Mouse (Mus musculus) embryonic facial prominence, embryonic 15.5 days (tissue): ENCODE measurements at regions not wholly inside any gene's neighbourhood (a gene's known extent, or its start where the extent isn't known, plus 50 kb on each side); places are given as distances from the start of the nearest gene placed in this dataset.

Experiments used
- ATAC-seq: fragments of 200-750 bp; cut with Nextera tagmentation; 2 replicates; pipeline ENCODE4 v1.8.0; 2017; ENCODE audit warnings: low read depth, moderate TSS enrichment; ENCODE audit not compliant: insufficient number of reproducible peaks, low FRiP score, low TSS enrichment
- H3K27ac ChIP-seq: fragments of 300-500 bp; sonication (generic); replicated peaks from 2 replicates; pipeline ENCODE4 v1.5.1; 2015; ENCODE audit warnings: mild to moderate bottlenecking, inconsistent platforms
- H3K27me3 ChIP-seq: fragments of 300-500 bp; sonication (generic); 2 replicates; pipeline ENCODE4 v1.6.1; 2015; ENCODE audit warnings: inconsistent platforms
- H3K36me3 ChIP-seq: fragments of 300-500 bp; sonication (generic); 2 replicates; pipeline ENCODE4 v1.6.1; 2015; ENCODE audit warnings: mild to moderate bottlenecking, inconsistent platforms
- H3K4me1 ChIP-seq: fragments of 300-500 bp; sonication (generic); 2 replicates; pipeline ENCODE4 v1.6.1; 2015; ENCODE audit warnings: inconsistent platforms
- H3K4me2 ChIP-seq: fragments of 300-500 bp; sonication (generic); replicated peaks from 2 replicates; pipeline ENCODE4 v1.6.1; 2015; ENCODE audit warnings: mild to moderate bottlenecking, inconsistent platforms
- H3K4me3 ChIP-seq: fragments of 300-500 bp; sonication (generic); replicated peaks from 2 replicates; pipeline ENCODE4 v1.5.1; 2015; ENCODE audit warnings: mild to moderate bottlenecking, inconsistent platforms
- H3K9ac ChIP-seq: fragments of 300-500 bp; sonication (generic); 2 replicates; pipeline ENCODE4 v1.6.1; 2015; ENCODE audit warnings: inconsistent platforms
- H3K9me3 ChIP-seq: fragments of 300-500 bp; sonication (generic); replicated peaks from 2 replicates; pipeline ENCODE4 v1.6.1; 2016; ENCODE audit warnings: inconsistent platforms
- WGBS: fragments of 180-500 bp; shearing (Covaris S2); methylation state at CpG from one replicate; pipeline ENCODE4 v1.1.7; 2015; 5-methylcytosine and 5-hydroxymethylcytosine counted together

DNA sequence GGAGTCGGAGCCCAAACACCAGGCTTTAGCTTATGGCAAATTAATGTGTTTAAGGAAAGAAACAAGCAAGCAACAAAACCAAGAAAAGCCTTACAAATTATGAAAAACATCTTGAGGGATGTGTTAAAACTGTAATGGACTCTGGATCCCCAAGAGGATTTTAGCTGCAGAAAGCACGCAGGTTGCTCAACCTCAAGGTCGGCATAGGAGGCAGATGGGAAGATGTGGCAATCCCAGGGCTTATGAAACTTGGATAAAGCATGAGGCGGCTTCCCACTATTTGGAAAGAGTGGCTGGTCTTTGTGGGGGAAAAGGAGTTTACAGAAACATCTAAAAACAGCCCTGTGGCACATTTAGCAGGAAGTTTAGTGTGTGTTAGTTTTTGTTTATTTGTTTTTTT lies 190.5 kb downstream of the Gm11011 start:
- Histone ChIP-seq H3K27me3 (no peaks in the 10 kb centered on the region), H3K9ac (no peak overlapping the region), H3K36me3 (no peaks in the 10 kb centered on the region), H3K4me1 (no peaks in the 10 kb centered on the region), H3K27ac (no peak overlapping the region), H3K9me3 (no peaks in the 10 kb centered on the region), H3K4me3 (no peak overlapping the region), H3K4me2 (no peak overlapping the region)
- no peak for ATAC-seq
- 68% methylated on average over 4 of the region's 4 CpGs for WGBS

DNA sequence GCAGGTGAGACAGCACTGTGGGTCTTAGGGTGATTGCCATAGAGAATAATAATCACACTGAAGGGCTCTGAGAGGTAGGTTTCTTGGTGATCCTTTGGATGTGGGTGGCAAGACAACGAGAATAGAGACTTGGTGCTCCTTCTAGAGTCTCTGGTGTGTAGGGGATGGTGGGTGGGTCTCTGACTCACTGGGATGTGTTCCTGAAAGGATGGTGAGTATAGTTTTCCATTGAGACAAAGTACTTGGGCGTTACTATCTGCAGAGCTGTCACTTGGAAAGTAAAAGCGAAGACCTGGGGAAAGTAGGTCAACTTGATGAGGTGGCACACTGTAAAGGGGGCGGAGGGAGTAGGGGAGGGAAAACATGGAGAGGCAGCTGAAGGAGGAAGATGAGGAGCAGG lies 191.3 kb downstream of the Gm11011 start:
- 81% methylated on average over 4 of the region's 4 CpGs for WGBS
- ATAC-seq: no peak

DNA sequence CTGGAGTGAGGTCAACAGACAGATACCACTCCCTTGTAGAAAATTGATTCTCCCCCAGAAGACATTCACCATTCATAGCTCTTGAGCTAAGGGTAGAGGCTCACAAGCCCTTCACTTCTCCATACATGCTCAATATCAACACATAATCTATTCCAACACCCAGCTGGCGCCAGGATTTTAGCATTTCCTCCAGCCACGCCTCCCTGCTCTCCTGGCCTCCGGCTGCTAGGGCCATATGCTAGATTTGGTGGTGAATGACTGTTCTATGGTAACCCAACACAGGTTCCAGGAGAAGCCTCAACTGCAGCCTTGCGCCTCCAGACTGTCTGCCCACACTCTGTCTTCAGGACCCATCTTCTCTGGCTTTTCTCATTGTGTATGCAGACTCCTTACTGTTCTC lies 197.9 kb downstream of the Gm11011 start:
- WGBS: 76% methylated on average over 4 of the region's 4 CpGs
- Histone ChIP-seq H3K9ac (no peak overlapping the region), H3K27ac (no peak overlapping the region), H3K36me3 (no peaks in the 10 kb centered on the region), H3K4me1 (no peaks in the 10 kb centered on the region), H3K9me3 (no peaks in the 10 kb centered on the region), H3K4me3 (no peak overlapping the region), H3K4me2 (no peak overlapping the region), H3K27me3 (no peaks in the 10 kb centered on the region)
- ATAC-seq: no peak

More for the DNA sequence above, 191.3 kb downstream of the Gm11011 start:
- H3K4me1 ChIP-seq: no peaks in the 10 kb centered on the region
- H3K27ac ChIP-seq: no peak overlapping the region
- H3K4me3 ChIP-seq: no peak overlapping the region
- no peak overlapping the region for H3K4me2 ChIP-seq
- H3K36me3 ChIP-seq: no peaks in the 10 kb centered on the region
- H3K27me3 ChIP-seq: no peaks in the 10 kb centered on the region
- no peaks in the 10 kb centered on the region for H3K9me3 ChIP-seq
- no peak overlapping the region for H3K9ac ChIP-seq

DNA sequence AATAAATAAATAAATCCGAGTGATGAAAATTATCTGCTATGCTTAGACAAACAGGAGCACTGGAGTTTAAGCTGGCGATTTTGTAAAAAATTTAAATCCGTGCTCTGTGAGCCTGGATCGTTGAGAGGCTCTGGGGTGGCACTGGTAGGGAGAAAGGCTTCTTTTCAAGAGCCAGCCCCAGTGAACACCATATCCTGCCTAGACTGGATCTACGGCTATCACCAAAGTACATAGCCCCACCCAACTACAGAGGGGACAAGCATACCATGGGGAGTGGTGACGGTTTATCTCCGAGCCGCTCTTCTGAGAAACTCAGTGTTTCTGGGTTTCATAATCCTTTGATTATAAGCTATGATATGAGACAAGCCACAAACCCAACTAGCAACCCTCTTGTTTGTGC lies 199.0 kb downstream of the Gm11011 start:
- Histone ChIP-seq H3K4me3 (no peak overlapping the region), H3K9ac (no peak overlapping the region), H3K9me3 (no peaks in the 10 kb centered on the region), H3K27me3 (no peaks in the 10 kb centered on the region), H3K36me3 (no peaks in the 10 kb centered on the region), H3K27ac (no peak overlapping the region), H3K4me1 (no peaks in the 10 kb centered on the region), H3K4me2 (no peak overlapping the region)
- ATAC-seq: no peak
- 60% methylated on average over 8 of the region's 8 CpGs for WGBS

DNA sequence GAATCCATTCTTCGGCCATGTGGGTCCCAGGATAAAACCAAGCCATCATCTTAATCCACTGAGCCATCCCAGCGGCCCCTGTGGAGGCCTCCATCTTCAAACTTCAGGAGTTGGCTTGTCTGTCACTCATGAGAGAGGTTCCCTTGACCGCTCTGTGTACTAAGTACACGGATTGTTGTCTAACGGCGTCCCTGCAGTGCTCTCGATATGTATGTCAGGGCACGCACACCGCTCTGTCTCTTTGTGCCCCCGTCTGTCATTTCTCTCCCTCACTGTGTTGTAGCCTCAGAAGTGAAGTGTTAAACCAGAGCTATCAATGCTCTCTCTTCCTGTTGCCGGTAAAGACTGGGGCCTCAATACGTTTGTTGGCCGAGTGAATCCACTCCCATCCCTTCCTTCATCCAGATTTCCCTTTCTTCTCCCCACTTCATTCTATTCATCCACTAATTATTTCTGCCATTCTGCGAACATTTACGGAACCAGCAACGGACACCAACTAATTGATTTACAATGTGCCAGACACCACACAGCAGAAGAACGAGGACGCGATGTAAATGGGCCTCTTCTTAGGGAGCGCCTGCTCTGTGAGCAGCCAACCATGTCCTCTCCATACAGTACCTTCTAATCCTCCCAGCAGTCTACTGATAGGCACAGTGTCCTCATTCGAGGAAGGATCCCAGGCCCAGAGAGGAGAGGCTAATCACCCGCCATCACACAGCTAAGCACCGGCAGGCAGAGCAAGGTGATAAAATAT lies 199.6 kb downstream of the Gm11011 start:
- Histone ChIP-seq H3K9ac (no peak overlapping the region), H3K4me1 (no peaks in the 10 kb centered on the region), H3K9me3 (no peaks in the 10 kb centered on the region), H3K27me3 (no peaks in the 10 kb centered on the region), H3K27ac (no peak overlapping the region), H3K4me2 (no peak overlapping the region), H3K4me3 (no peak overlapping the region), H3K36me3 (no peaks in the 10 kb centered on the region)
- ATAC-seq: no peak
- WGBS: 71% methylated on average over 23 of the region's 23 CpGs

DNA sequence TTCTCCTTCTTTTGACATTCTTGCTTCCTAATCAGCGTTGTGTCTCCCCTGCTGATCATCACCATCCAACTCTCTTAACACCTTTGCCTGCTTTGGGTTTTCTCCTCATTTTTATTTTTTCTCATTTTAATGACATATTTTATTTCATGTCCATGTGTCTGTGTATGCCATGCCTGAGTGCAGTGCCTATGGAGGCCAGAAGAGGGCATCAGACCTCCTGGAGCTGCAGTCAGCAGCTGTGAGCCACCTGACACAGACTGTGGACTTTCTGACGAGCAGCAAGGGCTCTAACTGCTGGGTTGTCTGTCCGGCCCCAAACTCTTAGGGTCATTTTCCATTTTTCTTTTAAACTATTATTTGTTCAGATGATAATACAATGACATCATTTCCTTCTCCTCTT lies 203.8 kb downstream of the Gm11011 start:
- 87% methylated on average over 3 of the region's 3 CpGs for WGBS
- no peaks in the 10 kb centered on the region for H3K4me1 ChIP-seq
- no peak overlapping the region for H3K27ac ChIP-seq
- H3K4me2 ChIP-seq: no peak overlapping the region
- no peak overlapping the region for H3K9ac ChIP-seq
- no peaks in the 10 kb centered on the region for H3K9me3 ChIP-seq
- H3K27me3 ChIP-seq: no peaks in the 10 kb centered on the region
- H3K36me3 ChIP-seq: no peaks in the 10 kb centered on the region
- ATAC-seq: no peak
- no peak overlapping the region for H3K4me3 ChIP-seq

DNA sequence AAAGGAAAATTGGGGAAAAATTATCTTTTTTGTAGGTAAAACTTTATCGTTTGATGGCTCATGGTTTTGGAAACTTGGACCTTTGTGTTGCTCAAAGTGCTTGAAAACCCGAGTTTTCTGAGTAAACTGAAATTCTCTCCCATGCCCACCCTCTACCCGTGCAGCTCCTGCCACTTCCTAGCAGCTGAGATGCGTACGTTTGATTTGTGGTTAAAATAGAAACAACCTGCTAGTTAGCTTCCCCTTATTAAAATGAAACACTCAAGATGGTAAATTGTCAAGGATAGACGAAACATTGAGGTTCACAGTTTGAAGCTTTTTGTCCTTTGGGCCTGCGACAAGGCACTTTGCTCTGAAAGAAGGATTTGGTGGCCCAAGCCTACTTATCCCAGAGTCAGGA lies 214.5 kb downstream of the Gm11011 start:
- Histone ChIP-seq H3K4me2 (no peak overlapping the region), H3K36me3 (no peaks in the 10 kb centered on the region), H3K9ac (no peak overlapping the region), H3K27me3 (no peaks in the 10 kb centered on the region), H3K27ac (no peak overlapping the region), H3K4me1 (no peaks in the 10 kb centered on the region), H3K4me3 (no peak overlapping the region), H3K9me3 (no peaks in the 10 kb centered on the region)
- 85% methylated on average over 7 of the region's 7 CpGs for WGBS
- ATAC-seq: no peak

DNA sequence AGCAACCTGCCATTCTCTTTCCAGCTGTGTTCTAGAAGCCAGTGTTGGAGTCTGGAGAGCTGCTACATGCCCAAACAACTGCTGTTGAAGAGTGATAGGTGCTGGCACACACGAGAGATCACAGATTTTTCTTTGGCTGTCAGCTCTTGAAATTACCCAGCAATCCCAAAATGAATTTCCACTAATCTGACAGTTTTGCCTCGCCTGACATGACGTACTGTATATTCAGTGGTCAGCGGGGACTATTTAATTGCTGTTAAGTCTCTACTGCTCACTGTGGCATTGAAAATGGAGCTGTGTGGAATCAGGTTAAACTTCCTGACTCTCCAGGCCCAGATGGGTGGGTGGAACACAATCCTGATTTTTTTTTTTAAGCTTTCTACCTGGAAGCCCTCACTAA lies 222.5 kb downstream of the Gm11011 start:
- Histone ChIP-seq H3K4me3 (no peak overlapping the region), H3K4me1 (no peaks in the 10 kb centered on the region), H3K9ac (no peak overlapping the region), H3K27me3 (no peaks in the 10 kb centered on the region), H3K4me2 (no peak overlapping the region), H3K27ac (no peak overlapping the region), H3K9me3 (no peaks in the 10 kb centered on the region), H3K36me3 (no peaks in the 10 kb centered on the region)
- 52% methylated on average over 4 of the region's 4 CpGs for WGBS
- ATAC-seq: no peak

DNA sequence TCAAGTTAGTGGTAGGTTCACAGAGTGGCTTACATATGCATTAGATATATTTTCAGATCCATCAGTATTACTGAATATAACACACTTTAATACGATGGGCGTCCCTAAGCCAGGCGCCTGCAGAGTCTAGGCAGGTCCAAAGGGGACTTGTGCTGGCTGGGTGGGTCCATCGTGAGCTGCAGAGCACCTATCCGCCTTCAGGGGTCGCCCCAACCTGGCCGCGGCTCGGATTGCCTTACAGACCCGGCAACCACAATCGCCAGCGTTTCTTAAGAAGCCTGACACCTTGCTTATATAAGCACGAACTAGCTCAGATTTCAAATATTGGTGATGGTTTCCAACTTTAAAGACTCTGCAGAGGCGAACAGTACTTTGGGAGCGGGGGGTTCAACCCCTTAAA lies 227.3 kb downstream of the Gm11011 start:
- peak overlapping the region; percentile 20; the same call in 1 of the 2 replicates for H3K4me3 ChIP-seq
- no peak for ATAC-seq
- WGBS: 16% methylated on average over 15 of the region's 15 CpGs
- H3K9me3 ChIP-seq: no peaks in the 10 kb centered on the region
- no peak overlapping the region for H3K27ac ChIP-seq
- peak overlapping the region; percentile 40 for H3K4me2 ChIP-seq
- H3K27me3 ChIP-seq: no peaks in the 10 kb centered on the region
- no peaks in the 10 kb centered on the region for H3K36me3 ChIP-seq
- H3K9ac ChIP-seq: no peak overlapping the region
- no peaks in the 10 kb centered on the region for H3K4me1 ChIP-seq

DNA sequence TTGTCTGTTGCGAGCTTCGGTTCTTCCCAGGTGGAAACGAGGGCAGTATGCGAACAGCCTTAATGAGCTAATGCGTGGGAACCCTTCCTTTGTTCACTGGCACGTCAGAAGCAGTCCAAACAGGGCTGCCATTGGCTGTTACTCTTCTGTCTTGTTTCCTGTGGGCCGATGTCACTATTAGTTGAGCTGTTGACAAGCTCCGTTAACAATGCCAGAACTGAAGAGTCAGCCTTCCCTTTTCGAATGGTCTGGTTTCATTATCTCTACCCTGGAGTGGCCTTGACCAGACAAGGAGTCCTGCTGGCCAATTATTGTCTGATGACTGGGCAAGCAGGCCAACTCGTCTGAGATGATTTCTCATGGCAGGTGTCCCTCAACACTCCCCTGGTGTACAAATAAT lies 230.1 kb downstream of the Gm11011 start:
- ATAC-seq: no peak
- H3K9me3 ChIP-seq: no peaks in the 10 kb centered on the region
- H3K4me1 ChIP-seq: no peaks in the 10 kb centered on the region
- H3K27me3 ChIP-seq: no peaks in the 10 kb centered on the region
- H3K36me3 ChIP-seq: no peaks in the 10 kb centered on the region
- no peak overlapping the region for H3K9ac ChIP-seq
- WGBS: 80% methylated on average over 10 of the region's 10 CpGs
- H3K4me2 ChIP-seq: no peak overlapping the region
- no peak overlapping the region for H3K27ac ChIP-seq
- no peak overlapping the region for H3K4me3 ChIP-seq

DNA sequence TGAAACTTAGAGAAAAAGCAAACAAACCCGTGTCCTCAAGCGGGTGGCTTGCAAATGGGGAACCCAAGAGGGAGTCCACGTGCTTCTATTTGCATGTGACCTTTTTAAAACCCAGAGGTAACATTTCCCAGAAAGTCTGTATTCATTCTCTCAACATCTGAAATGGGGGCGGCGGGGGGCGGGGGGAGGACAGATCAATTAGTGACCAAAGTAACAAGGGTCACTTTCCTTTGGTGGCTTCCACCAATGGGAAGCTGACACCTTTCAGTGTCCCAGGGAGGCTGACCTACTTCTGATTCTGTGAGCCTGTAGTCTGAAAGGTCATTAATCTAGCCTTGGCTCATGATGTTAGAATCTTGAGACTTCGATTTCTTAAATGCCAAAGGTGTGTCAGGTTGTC lies 236.0 kb downstream of the Gm11011 start:
- H3K9ac ChIP-seq: no peak overlapping the region
- H3K4me3 ChIP-seq: no peak overlapping the region
- no peaks in the 10 kb centered on the region for H3K27me3 ChIP-seq
- H3K4me2 ChIP-seq: no peak overlapping the region
- H3K9me3 ChIP-seq: no peaks in the 10 kb centered on the region
- H3K36me3 ChIP-seq: no peaks in the 10 kb centered on the region
- WGBS: 86% methylated on average over 7 of the region's 7 CpGs
- H3K27ac ChIP-seq: no peak overlapping the region
- no peak for ATAC-seq
- no peaks in the 10 kb centered on the region for H3K4me1 ChIP-seq

DNA sequence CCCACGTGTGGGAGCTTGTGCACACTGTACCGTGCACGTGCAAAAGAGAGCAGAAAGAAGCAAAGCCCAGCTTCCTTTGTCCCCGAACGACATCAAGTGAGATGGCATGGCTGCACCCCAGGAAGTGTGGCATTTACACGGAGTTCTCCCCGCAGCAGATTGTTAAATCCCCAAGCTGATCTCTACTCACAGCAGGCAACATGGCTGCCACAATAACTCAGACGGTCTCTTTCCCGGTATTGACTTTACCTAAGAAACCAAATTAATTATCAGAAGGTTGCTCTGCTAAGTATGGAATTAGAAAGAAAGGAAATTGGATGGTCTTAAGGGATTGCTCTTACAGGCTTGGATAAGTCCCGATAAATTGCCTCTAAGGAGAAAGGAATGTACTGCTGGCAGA lies 241.4 kb downstream of the Gm11011 start:
- Histone ChIP-seq H3K9ac (no peak overlapping the region), H3K4me2 (no peak overlapping the region), H3K27me3 (no peaks in the 10 kb centered on the region), H3K36me3 (no peaks in the 10 kb centered on the region), H3K9me3 (no peaks in the 10 kb centered on the region), H3K27ac (no peak overlapping the region), H3K4me1 (no peaks in the 10 kb centered on the region), H3K4me3 (no peak overlapping the region)
- WGBS: 53% methylated on average over 10 of the region's 10 CpGs
- no peak for ATAC-seq
